Mouse (Mus musculus) lung, postnatal 14 days (tissue): Measurements from ENCODE around the gene Ttll3.

Experiments used
- DNase-seq: peaks from one replicate; pipeline ENCODE4 v3.0.0; 2021

The Ttll3 gene

GRCm38 (mm10) chr6:113388960-113389359 is at the start of gene Ttll3:
TSS of gene Ttll3 (plus strand) at chr6:113389260.
- no peak for DNase-seq

- no peak for DNase-seq
Measured at GRCm38 (mm10) chr6:113341574-113341973, 47.5 kb upstream of the Ttll3 start.

- no peak for DNase-seq
Measured at GRCm38 (mm10) chr6:113342297-113342696, 46.8 kb upstream of the Ttll3 start.

- DNase-seq = peak; percentile 85
Measured at GRCm38 (mm10) chr6:113343177-113344092, 45.6 kb upstream of the Ttll3 start, which contains the start of gene Camk1. TSS of gene Camk1 (minus strand) at chr6:113343984.

- DNase-seq = peak; percentile 89
Measured at GRCm38 (mm10) chr6:113344321-113344720, 44.7 kb upstream of the Ttll3 start.

GRCm38 (mm10) chr6:113346897-113347296 is 42.2 kb upstream of the Ttll3 start:
- DNase-seq = no peak

GRCm38 (mm10) chr6:113350538-113350937 is 38.5 kb upstream of the Ttll3 start:
- no peak for DNase-seq

GRCm38 (mm10) chr6:113351161-113351560 is 37.9 kb upstream of the Ttll3 start:
- DNase-seq = no peak

GRCm38 (mm10) chr6:113351653-113352052 is 37.4 kb upstream of the Ttll3 start:
- no peak for DNase-seq

GRCm38 (mm10) chr6:113352820-113353219 is 36.2 kb upstream of the Ttll3 start:
- no peak for DNase-seq

GRCm38 (mm10) chr6:113353696-113354095 is 35.4 kb upstream of the Ttll3 start:
- DNase-seq = no peak

GRCm38 (mm10) chr6:113361476-113361875 is 27.6 kb upstream of the Ttll3 start:
- no peak for DNase-seq

- DNase-seq = no peak
Measured at GRCm38 (mm10) chr6:113362241-113362640, 26.8 kb upstream of the Ttll3 start.

- no peak for DNase-seq
Measured at GRCm38 (mm10) chr6:113364518-113365135, 24.4 kb upstream of the Ttll3 start.

GRCm38 (mm10) chr6:113366639-113367038 is 22.4 kb upstream of the Ttll3 start:
- DNase-seq = no peak

GRCm38 (mm10) chr6:113367574-113367973 is 21.5 kb upstream of the Ttll3 start:
- no peak for DNase-seq

- no peak for DNase-seq
Measured at GRCm38 (mm10) chr6:113368124-113368523, 20.9 kb upstream of the Ttll3 start.

- no peak for DNase-seq
Measured at GRCm38 (mm10) chr6:113368577-113368976, 20.5 kb upstream of the Ttll3 start.

- DNase-seq = no peak
Measured at GRCm38 (mm10) chr6:113370194-113370929, 18.7 kb upstream of the Ttll3 start.

GRCm38 (mm10) chr6:113373491-113373890 is 15.6 kb upstream of the Ttll3 start:
- no peak for DNase-seq

- no peak for DNase-seq
Measured at GRCm38 (mm10) chr6:113377172-113377495, 11.9 kb upstream of the Ttll3 start.

GRCm38 (mm10) chr6:113377496-113378385 is 11.3 kb upstream of the Ttll3 start, which contains the start of the genes Tada3 and Arpc4:
TSS of gene Tada3 (minus strand) at chr6:113377883.
TSS of gene Arpc4 (plus strand) at chr6:113378115.
- DNase-seq = peak; percentile 94
